Mouse (Mus musculus): Measurements from ENCODE around the gene Nwd1. TPM values are rescaled to one million over a fixed set of nuclear protein-coding genes. Genes with fewer than 3 reads are reported as not detected.
"Not testable (repeated sequence)": the region's sequence is repeated elsewhere in the genome, so short reads cannot be mapped to it uniquely, and the experiment has no call there.

The Nwd1 gene
- polyA plus RNA-seq, 1 experiment from 2014 or later, result 0.03 TPM

- no peaks in the 10 kb centered on the region for H3K27me3 ChIP-seq (ENCODE audit: control insufficient read depth, insufficient read depth, low read length)
- H3K36me3 ChIP-seq (ENCODE audit: control insufficient read depth, insufficient read depth, low read length), result no peaks in the 10 kb centered on the region
- 71% methylated on average over 3 of the region's 3 CpGs for WGBS
- H3K4me1 ChIP-seq (replicated peaks; ENCODE audit: control insufficient read depth, insufficient read depth, low read length), result no peaks in the 10 kb centered on the region
- ATAC-seq (ENCODE audit: low FRiP score) (no peak), DNase-seq (ENCODE audit: low spot score) (no peak)
- no peaks in the 10 kb centered on the region for H3K9me3 ChIP-seq (ENCODE audit: control insufficient read depth, low read length)
- H3K4me3 ChIP-seq (ENCODE audit: low read depth, low read length), result no peak overlapping the region
- no peak overlapping the region for H3K4me2 ChIP-seq (replicated peaks; ENCODE audit: low read depth, low read length)
- no peak overlapping the region for H3K9ac ChIP-seq (ENCODE audit: low read depth, low read length)
- H3K27ac ChIP-seq (ENCODE audit: low read depth, low read length), result no peak overlapping the region
Observed at GRCm38 (mm10) chr8:72664107-72664652, 17.7 kb downstream of the Nwd1 start.

GRCm38 (mm10) chr8:72664757-72665156 is 18.2 kb downstream of the Nwd1 start:
- DNase-seq (ENCODE audit: low spot score) (no peak), ATAC-seq (ENCODE audit: low FRiP score) (no peak)
- Histone ChIP-seq H3K4me3 (ENCODE audit: low read depth, low read length) (no peak overlapping the region), H3K27me3 (ENCODE audit: control insufficient read depth, insufficient read depth, low read length) (no peaks in the 10 kb centered on the region), H3K4me2 (replicated peaks; ENCODE audit: low read depth, low read length) (no peak overlapping the region), H3K4me1 (replicated peaks; ENCODE audit: control insufficient read depth, insufficient read depth, low read length) (no peaks in the 10 kb centered on the region), H3K9ac (ENCODE audit: low read depth, low read length) (no peak overlapping the region), H3K36me3 (ENCODE audit: control insufficient read depth, insufficient read depth, low read length) (no peaks in the 10 kb centered on the region), H3K27ac (ENCODE audit: low read depth, low read length) (no peak overlapping the region), H3K9me3 (ENCODE audit: control insufficient read depth, low read length) (no peaks in the 10 kb centered on the region)
- 89% methylated on average over 5 of the region's 5 CpGs for WGBS

- no peak for DNase-seq (ENCODE audit: low spot score)
- Histone ChIP-seq H3K4me3 (ENCODE audit: low read depth, low read length) (no peak overlapping the region), H3K9me3 (ENCODE audit: control insufficient read depth, low read length) (no peaks in the 10 kb centered on the region), H3K4me1 (replicated peaks; ENCODE audit: control insufficient read depth, insufficient read depth, low read length) (no peaks in the 10 kb centered on the region), H3K27ac (ENCODE audit: low read depth, low read length) (no peak overlapping the region), H3K9ac (ENCODE audit: low read depth, low read length) (no peak overlapping the region), H3K27me3 (ENCODE audit: control insufficient read depth, insufficient read depth, low read length) (no peaks in the 10 kb centered on the region), H3K36me3 (ENCODE audit: control insufficient read depth, insufficient read depth, low read length) (no peaks in the 10 kb centered on the region), H3K4me2 (replicated peaks; ENCODE audit: low read depth, low read length) (no peak overlapping the region)
- no peak for ATAC-seq (ENCODE audit: low FRiP score)
- 69% methylated on average over 5 of the region's 5 CpGs for WGBS
Observed at GRCm38 (mm10) chr8:72665405-72665804, 18.9 kb downstream of the Nwd1 start.

- DNase-seq (ENCODE audit: low spot score) (no peak), ATAC-seq (ENCODE audit: low FRiP score) (no peak)
- H3K27me3 ChIP-seq (ENCODE audit: control insufficient read depth, insufficient read depth, low read length), result no peaks in the 10 kb centered on the region
- no peak overlapping the region for H3K4me2 ChIP-seq (replicated peaks; ENCODE audit: low read depth, low read length)
- H3K36me3 ChIP-seq (ENCODE audit: control insufficient read depth, insufficient read depth, low read length), result no peaks in the 10 kb centered on the region
- H3K27ac ChIP-seq (ENCODE audit: low read depth, low read length), result no peak overlapping the region
- H3K4me3 ChIP-seq (ENCODE audit: low read depth, low read length), result no peak overlapping the region
- H3K9me3 ChIP-seq (ENCODE audit: control insufficient read depth, low read length), result no peaks in the 10 kb centered on the region
- no peaks in the 10 kb centered on the region for H3K4me1 ChIP-seq (replicated peaks; ENCODE audit: control insufficient read depth, insufficient read depth, low read length)
- no peak overlapping the region for H3K9ac ChIP-seq (ENCODE audit: low read depth, low read length)
Observed at GRCm38 (mm10) chr8:72668925-72669324, 22.4 kb downstream of the Nwd1 start.

- ATAC-seq (ENCODE audit: low FRiP score), result no peak
- DNase-seq (ENCODE audit: low spot score), result no peak
- no peak overlapping the region for H3K4me3 ChIP-seq (ENCODE audit: low read depth, low read length)
Observed at GRCm38 (mm10) chr8:72672802-72673201, 26.3 kb downstream of the Nwd1 start.

GRCm38 (mm10) chr8:72674184-72674583 is 27.7 kb downstream of the Nwd1 start:
- H3K4me1 ChIP-seq (replicated peaks; ENCODE audit: control insufficient read depth, insufficient read depth, low read length), result no peaks in the 10 kb centered on the region
- ATAC-seq (ENCODE audit: low FRiP score), result no peak
- 80% methylated on average over 2 of the region's 2 CpGs for WGBS
- no peak overlapping the region for H3K4me3 ChIP-seq (ENCODE audit: low read depth, low read length)
- no peak overlapping the region for H3K27ac ChIP-seq (ENCODE audit: low read depth, low read length)
- no peak overlapping the region for H3K4me2 ChIP-seq (replicated peaks; ENCODE audit: low read depth, low read length)
- no peaks in the 10 kb centered on the region for H3K9me3 ChIP-seq (ENCODE audit: control insufficient read depth, low read length)
- H3K36me3 ChIP-seq (ENCODE audit: control insufficient read depth, insufficient read depth, low read length), result no peaks in the 10 kb centered on the region
- no peaks in the 10 kb centered on the region for H3K27me3 ChIP-seq (ENCODE audit: control insufficient read depth, insufficient read depth, low read length)
- no peak overlapping the region for H3K9ac ChIP-seq (ENCODE audit: low read depth, low read length)
- no peak for DNase-seq (ENCODE audit: low spot score)

More at GRCm38 (mm10) chr8:72672802-72673201, 26.3 kb downstream of the Nwd1 start:
- Histone ChIP-seq H3K4me2 (replicated peaks; ENCODE audit: low read depth, low read length) (no peak overlapping the region), H3K36me3 (ENCODE audit: control insufficient read depth, insufficient read depth, low read length) (no peaks in the 10 kb centered on the region), H3K9me3 (ENCODE audit: control insufficient read depth, low read length) (no peaks in the 10 kb centered on the region), H3K9ac (ENCODE audit: low read depth, low read length) (no peak overlapping the region), H3K27ac (ENCODE audit: low read depth, low read length) (no peak overlapping the region), H3K27me3 (ENCODE audit: control insufficient read depth, insufficient read depth, low read length) (no peaks in the 10 kb centered on the region), H3K4me1 (replicated peaks; ENCODE audit: control insufficient read depth, insufficient read depth, low read length) (no peaks in the 10 kb centered on the region)
- 93% methylated on average over 1 of the region's 1 CpGs for WGBS

GRCm38 (mm10) chr8:72676436-72676835 is 29.9 kb downstream of the Nwd1 start:
- H3K36me3 ChIP-seq (ENCODE audit: control insufficient read depth, insufficient read depth, low read length), result no peaks in the 10 kb centered on the region
- 61% methylated on average over 4 of the region's 4 CpGs for WGBS
- ATAC-seq (ENCODE audit: low FRiP score) (no peak), DNase-seq (ENCODE audit: low spot score) (no peak)
- no peak overlapping the region for H3K4me2 ChIP-seq (replicated peaks; ENCODE audit: low read depth, low read length)
- no peaks in the 10 kb centered on the region for H3K27me3 ChIP-seq (ENCODE audit: control insufficient read depth, insufficient read depth, low read length)
- H3K4me1 ChIP-seq (replicated peaks; ENCODE audit: control insufficient read depth, insufficient read depth, low read length), result no peaks in the 10 kb centered on the region
- no peaks in the 10 kb centered on the region for H3K9me3 ChIP-seq (ENCODE audit: control insufficient read depth, low read length)
- H3K9ac ChIP-seq (ENCODE audit: low read depth, low read length), result no peak overlapping the region
- no peak overlapping the region for H3K27ac ChIP-seq (ENCODE audit: low read depth, low read length)
- no peak overlapping the region for H3K4me3 ChIP-seq (ENCODE audit: low read depth, low read length)

- not testable (repeated sequence) for H3K27ac ChIP-seq (ENCODE audit: low read depth, low read length); ATAC-seq (ENCODE audit: low FRiP score); H3K4me1 ChIP-seq (replicated peaks; ENCODE audit: control insufficient read depth, insufficient read depth, low read length); H3K4me3 ChIP-seq (ENCODE audit: low read depth, low read length); H3K4me2 ChIP-seq (replicated peaks; ENCODE audit: low read depth, low read length); H3K9ac ChIP-seq (ENCODE audit: low read depth, low read length); H3K27me3 ChIP-seq (ENCODE audit: control insufficient read depth, insufficient read depth, low read length); H3K36me3 ChIP-seq (ENCODE audit: control insufficient read depth, insufficient read depth, low read length); DNase-seq (ENCODE audit: low spot score); H3K9me3 ChIP-seq (ENCODE audit: control insufficient read depth, low read length)
- WGBS, result 64% methylated on average over 2 of the region's 2 CpGs
Observed at GRCm38 (mm10) chr8:72676844-72677243, 30.3 kb downstream of the Nwd1 start.

GRCm38 (mm10) chr8:72677331-72677730 is 30.8 kb downstream of the Nwd1 start:
- Histone ChIP-seq H3K4me2 (replicated peaks; ENCODE audit: low read depth, low read length) (no peak overlapping the region), H3K36me3 (ENCODE audit: control insufficient read depth, insufficient read depth, low read length) (no peaks in the 10 kb centered on the region), H3K9ac (ENCODE audit: low read depth, low read length) (no peak overlapping the region), H3K27me3 (ENCODE audit: control insufficient read depth, insufficient read depth, low read length) (no peaks in the 10 kb centered on the region), H3K4me3 (ENCODE audit: low read depth, low read length) (no peak overlapping the region), H3K4me1 (replicated peaks; ENCODE audit: control insufficient read depth, insufficient read depth, low read length) (no peaks in the 10 kb centered on the region), H3K9me3 (ENCODE audit: control insufficient read depth, low read length) (no peaks in the 10 kb centered on the region), H3K27ac (ENCODE audit: low read depth, low read length) (no peak overlapping the region)
- DNase-seq (ENCODE audit: low spot score), result no peak
- 76% methylated on average over 5 of the region's 5 CpGs for WGBS
- ATAC-seq (ENCODE audit: low FRiP score), result no peak

All from hindbrain, embryonic 11.5 days (tissue).